Mouse (Mus musculus): ENCODE data around the gene Capzb. TPM values are rescaled to one million over a fixed set of nuclear protein-coding genes. Genes with fewer than 3 reads are reported as not detected.

Gene Capzb
- polyA plus RNA-seq, 1 experiment from 2014 or later, result 382 TPM

- Histone ChIP-seq H3K4me1 (ENCODE audit: control insufficient read depth, insufficient read depth, low read length) (no peaks in the 10 kb centered on the region), H3K9me3 (replicated peaks; ENCODE audit: control insufficient read depth, low read length) (no peaks in the 10 kb centered on the region), H3K27me3 (ENCODE audit: control insufficient read depth, insufficient read depth, low read length) (no peaks in the 10 kb centered on the region), H3K9ac (ENCODE audit: low read length) (no peak overlapping the region), H3K4me2 (ENCODE audit: low read depth, low read length) (no peak overlapping the region), H3K4me3 (ENCODE audit: low read length) (no peak overlapping the region), H3K36me3 (ENCODE audit: control insufficient read depth, insufficient read depth) (no peaks in the 10 kb centered on the region), H3K27ac (ENCODE audit: low read length) (no peak overlapping the region)
- ATAC-seq (replicated peaks; ENCODE audit: extremely low read depth, insufficient read depth, low FRiP score), result no peak
- WGBS, result 63% methylated on average over 2 of the region's 2 CpGs
Measured at GRCm38 (mm10) chr4:139161076-139161475, 31.6 kb upstream of the Capzb start.

GRCm38 (mm10) chr4:139164082-139164481, 28.6 kb upstream of the Capzb start:
- WGBS, result 80% methylated on average over 6 of the region's 6 CpGs
- H3K27ac ChIP-seq (ENCODE audit: low read length), result no peak overlapping the region
- no peak overlapping the region for H3K4me3 ChIP-seq (ENCODE audit: low read length)
- H3K9ac ChIP-seq (ENCODE audit: low read length), result no peak overlapping the region
- H3K4me2 ChIP-seq (ENCODE audit: low read depth, low read length), result no peak overlapping the region
- ATAC-seq (replicated peaks; ENCODE audit: extremely low read depth, insufficient read depth, low FRiP score), result no peak
- no peaks in the 10 kb centered on the region for H3K36me3 ChIP-seq (ENCODE audit: control insufficient read depth, insufficient read depth)
- H3K4me1 ChIP-seq (ENCODE audit: control insufficient read depth, insufficient read depth, low read length), result no peaks in the 10 kb centered on the region
- H3K27me3 ChIP-seq (ENCODE audit: control insufficient read depth, insufficient read depth, low read length), result no peaks in the 10 kb centered on the region
- H3K9me3 ChIP-seq (replicated peaks; ENCODE audit: control insufficient read depth, low read length), result no peaks in the 10 kb centered on the region

- Histone ChIP-seq H3K4me1 (ENCODE audit: control insufficient read depth, insufficient read depth, low read length) (no peaks in the 10 kb centered on the region), H3K36me3 (ENCODE audit: control insufficient read depth, insufficient read depth) (no peaks in the 10 kb centered on the region), H3K9me3 (replicated peaks; ENCODE audit: control insufficient read depth, low read length) (no peaks in the 10 kb centered on the region), H3K4me3 (ENCODE audit: low read length) (no peak overlapping the region), H3K27ac (ENCODE audit: low read length) (no peak overlapping the region), H3K27me3 (ENCODE audit: control insufficient read depth, insufficient read depth, low read length) (no peaks in the 10 kb centered on the region), H3K4me2 (ENCODE audit: low read depth, low read length) (no peak overlapping the region), H3K9ac (ENCODE audit: low read length) (no peak overlapping the region)
- ATAC-seq (replicated peaks; ENCODE audit: extremely low read depth, insufficient read depth, low FRiP score), result no peak
- 78% methylated on average over 8 of the region's 8 CpGs for WGBS
Measured at GRCm38 (mm10) chr4:139165259-139165658, 27.4 kb upstream of the Capzb start.

DNA sequence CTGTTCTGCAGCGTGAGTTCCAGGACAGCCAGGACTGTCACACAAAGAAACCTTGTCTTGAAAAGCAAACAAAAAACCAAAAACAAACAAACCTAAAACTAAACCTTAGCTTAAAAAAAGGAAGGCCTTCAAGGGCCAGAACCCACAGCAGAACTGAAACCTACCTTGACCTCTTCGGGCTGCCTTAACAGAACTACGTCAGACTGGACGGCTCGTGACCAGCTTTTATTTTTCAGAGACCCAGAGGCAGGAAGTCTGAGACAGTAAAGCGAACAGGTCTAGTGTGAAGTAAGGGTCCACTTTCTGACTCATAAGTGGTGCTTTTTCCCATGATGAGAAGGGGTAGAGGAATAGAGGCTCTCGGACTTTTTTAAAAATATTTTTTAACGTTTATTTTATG, 26.5 kb upstream of the Capzb start:
- Histone ChIP-seq H3K9me3 (replicated peaks; ENCODE audit: control insufficient read depth, low read length) (no peaks in the 10 kb centered on the region), H3K4me2 (ENCODE audit: low read depth, low read length) (no peak overlapping the region), H3K4me3 (ENCODE audit: low read length) (no peak overlapping the region), H3K27me3 (ENCODE audit: control insufficient read depth, insufficient read depth, low read length) (no peaks in the 10 kb centered on the region), H3K9ac (ENCODE audit: low read length) (no peak overlapping the region), H3K4me1 (ENCODE audit: control insufficient read depth, insufficient read depth, low read length) (no peaks in the 10 kb centered on the region), H3K36me3 (ENCODE audit: control insufficient read depth, insufficient read depth) (no peaks in the 10 kb centered on the region), H3K27ac (ENCODE audit: low read length) (no peak overlapping the region)
- ATAC-seq (replicated peaks; ENCODE audit: extremely low read depth, insufficient read depth, low FRiP score), result no peak
- WGBS, result 79% methylated on average over 8 of the region's 8 CpGs

DNA sequence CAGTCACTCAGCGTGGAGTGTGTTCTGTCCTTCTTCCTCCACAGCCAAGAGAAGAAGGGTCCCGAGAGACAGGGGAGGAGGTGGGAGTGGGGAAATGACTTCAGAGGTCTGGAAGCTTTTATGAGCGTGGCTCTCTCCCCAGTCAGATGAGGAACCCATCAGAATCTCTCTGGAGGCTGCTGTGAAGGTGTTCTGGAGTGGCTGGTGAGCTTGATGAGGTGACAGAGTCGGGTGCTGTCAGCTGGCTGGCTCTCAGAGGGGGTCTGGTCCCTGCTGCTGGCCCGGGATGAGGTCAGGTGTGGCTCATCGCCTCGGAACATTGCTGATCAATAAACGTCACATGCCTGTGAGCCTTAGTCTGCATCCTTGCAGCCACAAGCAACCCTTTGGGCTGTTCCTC, 25.6 kb upstream of the Capzb start:
- no peak overlapping the region for H3K27ac ChIP-seq (ENCODE audit: low read length)
- H3K9me3 ChIP-seq (replicated peaks; ENCODE audit: control insufficient read depth, low read length), result no peaks in the 10 kb centered on the region
- no peaks in the 10 kb centered on the region for H3K27me3 ChIP-seq (ENCODE audit: control insufficient read depth, insufficient read depth, low read length)
- no peaks in the 10 kb centered on the region for H3K36me3 ChIP-seq (ENCODE audit: control insufficient read depth, insufficient read depth)
- no peak for ATAC-seq (replicated peaks; ENCODE audit: extremely low read depth, insufficient read depth, low FRiP score)
- H3K9ac ChIP-seq (ENCODE audit: low read length), result no peak overlapping the region
- H3K4me1 ChIP-seq (ENCODE audit: control insufficient read depth, insufficient read depth, low read length), result no peaks in the 10 kb centered on the region
- WGBS, result 48% methylated on average over 8 of the region's 8 CpGs
- H3K4me3 ChIP-seq (ENCODE audit: low read length), result no peak overlapping the region
- H3K4me2 ChIP-seq (ENCODE audit: low read depth, low read length), result no peak overlapping the region

GRCm38 (mm10) chr4:139168985-139169747, 23.5 kb upstream of the Capzb start:
- no peak overlapping the region for H3K9ac ChIP-seq (ENCODE audit: low read length)
- no peaks in the 10 kb centered on the region for H3K4me1 ChIP-seq (ENCODE audit: control insufficient read depth, insufficient read depth, low read length)
- H3K4me3 ChIP-seq (ENCODE audit: low read length), result no peak overlapping the region
- ATAC-seq (replicated peaks; ENCODE audit: extremely low read depth, insufficient read depth, low FRiP score), result no peak; the same call in 1 of the 2 replicates
- H3K4me2 ChIP-seq (ENCODE audit: low read depth, low read length), result no peak overlapping the region
- H3K27ac ChIP-seq (ENCODE audit: low read length), result no peak overlapping the region
- no peaks in the 10 kb centered on the region for H3K9me3 ChIP-seq (replicated peaks; ENCODE audit: control insufficient read depth, low read length)
- no peaks in the 10 kb centered on the region for H3K27me3 ChIP-seq (ENCODE audit: control insufficient read depth, insufficient read depth, low read length)
- 58% methylated on average over 15 of the region's 15 CpGs for WGBS
- no peaks in the 10 kb centered on the region for H3K36me3 ChIP-seq (ENCODE audit: control insufficient read depth, insufficient read depth)

DNA sequence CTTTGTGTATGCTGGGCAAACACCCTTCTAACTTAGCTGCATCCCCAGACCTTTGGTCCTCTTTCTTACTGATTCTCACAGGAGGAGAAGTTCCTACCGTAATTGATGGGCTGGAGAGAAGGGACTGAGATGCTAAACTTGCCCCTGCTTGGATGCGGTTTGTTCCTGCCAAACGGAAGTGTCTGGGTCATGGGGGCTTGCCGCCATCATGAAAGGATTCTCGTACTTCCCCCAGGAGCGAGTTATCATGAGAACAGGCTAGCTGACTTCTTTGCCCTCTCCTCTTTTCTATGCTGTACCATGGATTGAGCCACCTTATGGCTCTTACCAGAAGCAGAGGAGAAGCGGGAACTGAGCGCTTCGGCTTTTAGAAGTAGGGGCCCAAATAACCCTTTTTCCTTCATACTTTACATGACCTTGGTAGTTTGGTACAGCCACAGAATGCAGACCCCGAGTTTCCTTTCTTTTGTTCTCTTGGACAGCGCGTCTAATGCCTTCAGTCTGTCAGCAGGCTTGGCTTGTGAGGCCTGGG, 22.9 kb upstream of the Capzb start:
- Histone ChIP-seq H3K9me3 (replicated peaks; ENCODE audit: control insufficient read depth, low read length) (no peaks in the 10 kb centered on the region), H3K4me1 (ENCODE audit: control insufficient read depth, insufficient read depth, low read length) (no peaks in the 10 kb centered on the region), H3K27ac (ENCODE audit: low read length) (no peak overlapping the region), H3K9ac (ENCODE audit: low read length) (no peak overlapping the region), H3K4me3 (ENCODE audit: low read length) (no peak overlapping the region), H3K4me2 (ENCODE audit: low read depth, low read length) (no peak overlapping the region), H3K36me3 (ENCODE audit: control insufficient read depth, insufficient read depth) (no peaks in the 10 kb centered on the region), H3K27me3 (ENCODE audit: control insufficient read depth, insufficient read depth, low read length) (no peaks in the 10 kb centered on the region)
- ATAC-seq (replicated peaks; ENCODE audit: extremely low read depth, insufficient read depth, low FRiP score), result no peak
- 80% methylated on average over 12 of the region's 12 CpGs for WGBS

DNA sequence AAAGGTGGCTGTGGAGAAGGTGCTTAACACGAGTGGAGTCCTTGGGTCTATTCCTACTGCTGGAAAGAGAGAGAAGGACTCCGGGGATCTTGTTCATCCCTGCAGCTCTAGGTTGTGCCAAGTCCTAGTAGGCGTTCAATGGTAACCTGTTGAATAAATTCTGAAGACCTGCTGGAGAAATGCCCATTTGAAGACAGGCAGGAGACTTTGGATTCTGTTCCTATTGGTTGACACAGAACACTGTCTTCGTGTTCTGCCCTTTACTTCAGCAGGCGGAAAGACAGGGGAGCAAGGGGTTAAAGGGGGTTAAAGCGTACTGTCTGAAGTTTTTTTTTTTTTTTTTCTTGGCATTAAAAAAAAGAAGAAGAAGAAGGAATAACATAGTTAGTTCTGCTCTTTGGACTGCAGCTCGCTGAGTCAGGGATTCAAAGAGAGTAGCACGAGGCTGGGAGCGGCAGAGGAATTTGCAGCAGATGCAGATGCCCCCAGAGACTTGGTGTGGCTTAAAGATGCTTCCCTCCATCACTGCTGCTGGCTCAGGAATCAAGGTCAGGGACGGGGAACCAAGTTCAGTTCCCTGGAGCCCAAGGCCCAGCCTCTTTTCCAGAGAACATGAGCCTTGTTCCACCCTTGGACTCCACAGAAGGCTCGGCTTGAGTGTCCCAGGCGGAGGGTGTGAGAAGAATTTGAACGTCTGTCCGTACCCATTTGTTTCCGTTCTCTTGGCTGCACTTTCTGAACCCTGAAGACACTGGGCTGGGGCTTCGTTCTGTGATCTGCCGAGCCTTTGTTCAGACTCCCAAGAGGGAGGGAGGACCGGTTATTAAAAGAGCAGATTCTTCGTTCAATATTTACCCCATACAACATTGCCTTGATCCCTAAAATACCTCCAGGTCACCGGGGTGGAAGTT, 17.4 kb upstream of the Capzb start:
- ATAC-seq (replicated peaks; ENCODE audit: extremely low read depth, insufficient read depth, low FRiP score), result no peak
- Histone ChIP-seq H3K27ac (ENCODE audit: low read length) (no peak overlapping the region), H3K9ac (ENCODE audit: low read length) (no peak overlapping the region), H3K27me3 (ENCODE audit: control insufficient read depth, insufficient read depth, low read length) (no peaks in the 10 kb centered on the region), H3K4me2 (ENCODE audit: low read depth, low read length) (peak overlapping the region; percentile 0; the same call in 1 of the 2 replicates), H3K36me3 (ENCODE audit: control insufficient read depth, insufficient read depth) (no peaks in the 10 kb centered on the region), H3K4me1 (ENCODE audit: control insufficient read depth, insufficient read depth, low read length) (no peaks in the 10 kb centered on the region; the same call in 1 of the 2 replicates), H3K4me3 (ENCODE audit: low read length) (no peak overlapping the region), H3K9me3 (replicated peaks; ENCODE audit: control insufficient read depth, low read length) (peaks cover 6% of the 10 kb centered on the region; the same call in 1 of the 2 replicates)
- 53% methylated on average over 20 of the region's 20 CpGs for WGBS

GRCm38 (mm10) chr4:139176023-139176422, 16.7 kb upstream of the Capzb start:
- ATAC-seq (replicated peaks; ENCODE audit: extremely low read depth, insufficient read depth, low FRiP score), result no peak
- Histone ChIP-seq H3K4me3 (ENCODE audit: low read length) (no peak overlapping the region), H3K9me3 (replicated peaks; ENCODE audit: control insufficient read depth, low read length) (peaks cover 6% of the 10 kb centered on the region; the same call in 1 of the 2 replicates), H3K36me3 (ENCODE audit: control insufficient read depth, insufficient read depth) (no peaks in the 10 kb centered on the region), H3K4me1 (ENCODE audit: control insufficient read depth, insufficient read depth, low read length) (no peaks in the 10 kb centered on the region; the same call in 1 of the 2 replicates), H3K4me2 (ENCODE audit: low read depth, low read length) (no peak overlapping the region; the same call in 1 of the 2 replicates), H3K27me3 (ENCODE audit: control insufficient read depth, insufficient read depth, low read length) (no peaks in the 10 kb centered on the region), H3K27ac (ENCODE audit: low read length) (no peak overlapping the region), H3K9ac (ENCODE audit: low read length) (no peak overlapping the region)
- 45% methylated on average over 6 of the region's 6 CpGs for WGBS

Data from heart, embryonic 16.5 days (tissue).